Mouse (Mus musculus) embryonic fibroblast, embryonic 13.5 days (primary cell): ENCODE results near the gene Bola3. TPM values are rescaled to one million over a fixed set of nuclear protein-coding genes. Genes with fewer than 3 reads are reported as not detected.
"Not testable (repeated sequence)": the region's sequence is repeated elsewhere in the genome, so short reads cannot be mapped to it uniquely, and the experiment has no call there.

Source experiments
- H3K27ac ChIP-seq: 2 replicates; pipeline ENCODE4 v1.5.1; 2012; ENCODE audit warnings: low read length, control low read depth, inconsistent platforms; ENCODE audit not compliant: insufficient read depth
- H3K4me1 ChIP-seq: 2 replicates; pipeline ENCODE4 v1.6.1; 2011; ENCODE audit warnings: low read length; ENCODE audit not compliant: control insufficient read depth, insufficient read depth
- H3K4me3 ChIP-seq: 2 replicates; pipeline ENCODE4 v1.5.1; 2011; ENCODE audit warnings: mild to moderate bottlenecking, control low read depth, low read length; ENCODE audit not compliant: insufficient read depth
- CTCF ChIP-seq: IDR thresholded peaks from 2 replicates; pipeline ENCODE4 v1.5.1; 2011; ENCODE audit warnings: mild to moderate bottlenecking, control low read depth, low read length, moderate library complexity, borderline replicate concordance; ENCODE audit not compliant: insufficient read depth
- POLR2A ChIP-seq: IDR thresholded peaks from 2 replicates; pipeline ENCODE4 v1.6.1; 2011; ENCODE audit warnings: low read depth, mild to moderate bottlenecking, control low read depth, low read length, moderate library complexity
- polyA plus RNA-seq: library from polyadenylated mRNA; stranded (reverse); fragments of >200 nt; gene quantifications from 2 replicates; pipeline ENCODE4 v1.2.4, GENCODE M21; 2011; ENCODE audit warnings: low read depth; ENCODE audit not compliant: missing spikeins, insufficient read length

Gene Bola3
- polyA plus RNA-seq, 1 experiment, result 88.1 TPM

- TF ChIP-seq POLR2A (no peak), CTCF (no peak)
- Histone ChIP-seq H3K27ac (no peak overlapping the region), H3K4me1 (no peaks in the 10 kb centered on the region), H3K4me3 (no peak overlapping the region)
Observed at GRCm38 (mm10) chr6:83321927-83322326, 27.0 kb upstream of the Bola3 start.

GRCm38 (mm10) chr6:83322794-83323193 lies 26.2 kb upstream of the Bola3 start:
- Histone ChIP-seq H3K4me1 (no peaks in the 10 kb centered on the region), H3K4me3 (no peak overlapping the region), H3K27ac (no peak overlapping the region)
- TF ChIP-seq CTCF, result no peak
- no peak for TF ChIP-seq POLR2A

- TF ChIP-seq POLR2A, result no peak
- no peak for TF ChIP-seq CTCF
- Histone ChIP-seq H3K27ac (no peak overlapping the region), H3K4me1 (no peaks in the 10 kb centered on the region), H3K4me3 (no peak overlapping the region)
Observed at GRCm38 (mm10) chr6:83323652-83324419, 25.1 kb upstream of the Bola3 start.

GRCm38 (mm10) chr6:83325525-83326393 lies 23.2 kb upstream of the Bola3 start, which contains the start of the genes Mthfd2 and Mob1a:
TSS of gene Mthfd2 (minus strand) at chr6:83325908.
TSS of gene Mob1a (plus strand) at chr6:83326016.
- H3K4me1 ChIP-seq, result no peaks in the 10 kb centered on the region
- H3K4me3 ChIP-seq, result peak within 1 kb of the TSS; percentile 90
- TF ChIP-seq POLR2A, result peak; percentile 71
- no peak for TF ChIP-seq CTCF
- peak within 1 kb of the TSS; percentile 80 for H3K27ac ChIP-seq

- no peak for TF ChIP-seq CTCF
- TF ChIP-seq POLR2A, result no peak; the same call in 1 of the 2 replicates
- H3K4me3 ChIP-seq, result peak overlapping the region; percentile 90
- H3K27ac ChIP-seq, result peak overlapping the region; percentile 35
Observed at GRCm38 (mm10) chr6:83326394-83326736, 22.6 kb upstream of the Bola3 start.

GRCm38 (mm10) chr6:83326761-83327160 lies 22.2 kb upstream of the Bola3 start:
- Histone ChIP-seq H3K27ac (no peak overlapping the region; the same call in 1 of the 2 replicates), H3K4me1 (no peaks in the 10 kb centered on the region), H3K4me3 (peak overlapping the region; percentile 90)
- TF ChIP-seq POLR2A (no peak), CTCF (no peak)

More at GRCm38 (mm10) chr6:83326394-83326736, 22.6 kb upstream of the Bola3 start:
- H3K4me1 ChIP-seq, result no peaks in the 10 kb centered on the region

GRCm38 (mm10) chr6:83327591-83328190 lies 21.3 kb upstream of the Bola3 start:
- Histone ChIP-seq H3K27ac (no peak overlapping the region), H3K4me1 (no peaks in the 10 kb centered on the region), H3K4me3 (peak overlapping the region; percentile 23; the same call in 1 of the 2 replicates)
- no peak for TF ChIP-seq CTCF
- TF ChIP-seq POLR2A, result no peak

GRCm38 (mm10) chr6:83341387-83341786 lies 7.6 kb upstream of the Bola3 start:
- Histone ChIP-seq H3K4me3 (no peak overlapping the region), H3K27ac (no peak overlapping the region), H3K4me1 (no peaks in the 10 kb centered on the region)
- TF ChIP-seq CTCF (no peak), POLR2A (no peak)

GRCm38 (mm10) chr6:83342957-83343356 lies 6.0 kb upstream of the Bola3 start:
- no peak for TF ChIP-seq POLR2A
- no peak for TF ChIP-seq CTCF
- Histone ChIP-seq H3K4me1 (no peaks in the 10 kb centered on the region), H3K27ac (no peak overlapping the region), H3K4me3 (no peak overlapping the region)

- H3K27ac ChIP-seq, H3K4me1 ChIP-seq, H3K4me3 ChIP-seq: not testable (repeated sequence)
Observed at GRCm38 (mm10) chr6:83345285-83345684, 3.7 kb upstream of the Bola3 start.
